Mouse (Mus musculus) megakaryocyte, embryonic 14.5 days (primary cell): ENCODE data around the gene Vmn1r168. TPM values are rescaled to one million over a fixed set of nuclear protein-coding genes. Genes with fewer than 3 reads are reported as not detected.
"Not testable (repeated sequence)": the region's sequence is repeated elsewhere in the genome, so short reads cannot be mapped to it uniquely, and the experiment has no call there.

Experiments used
- H3K27me3 ChIP-seq: replicated peaks from 2 replicates; pipeline ENCODE3; 2012; ENCODE audit warnings: inconsistent platforms
- H3K36me3 ChIP-seq: replicated peaks from 2 replicates; pipeline ENCODE3; 2012; ENCODE audit warnings: low read length, inconsistent platforms, mixed read lengths
- H3K4me1 ChIP-seq: 2 replicates; pipeline ENCODE4 v1.6.1; 2012; ENCODE audit warnings: inconsistent platforms
- H3K4me3 ChIP-seq: replicated peaks from 2 replicates; pipeline ENCODE3; 2012; ENCODE audit warnings: moderate library complexity, mild to moderate bottlenecking, inconsistent platforms
- H3K9me3 ChIP-seq: 2 replicates; pipeline ENCODE4 v1.6.1; 2012; ENCODE audit warnings: inconsistent platforms
- polyA plus RNA-seq: library from polyadenylated mRNA; stranded (reverse); fragments of >175 nt; gene quantifications from 2 replicates; pipeline ENCODE4 v1.2.3, GENCODE M21; 2012; ENCODE audit warnings: low replicate concordance; ENCODE audit not compliant: insufficient read depth

Vmn1r168 gene
- not detected in 2 replicates for polyA plus RNA-seq

DNA sequence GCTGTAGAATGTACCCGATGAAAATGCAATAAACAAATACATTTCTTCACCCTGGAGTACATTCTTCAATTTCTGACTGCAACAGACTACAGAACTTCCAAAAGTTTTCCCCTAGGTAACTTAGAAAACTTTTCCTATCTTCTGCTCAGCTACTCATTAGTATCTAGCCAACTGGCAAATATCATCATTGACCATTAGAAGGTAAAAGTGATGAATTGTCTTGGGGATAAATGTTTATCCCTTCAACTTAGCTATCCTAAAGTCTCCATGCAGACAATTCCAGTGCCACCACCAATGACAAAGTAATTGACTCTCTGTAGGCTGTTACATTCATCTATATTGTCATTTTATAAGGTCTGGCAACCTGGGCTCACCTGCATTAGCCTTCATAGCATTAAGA is at the start of gene Vmn1r168:
Gene Vmn1r168 (plus strand): TSS at position 301 of the 400 bp plus-strand sequence.
- H3K4me1 ChIP-seq, H3K4me3 ChIP-seq, H3K27me3 ChIP-seq, H3K36me3 ChIP-seq: not testable (repeated sequence)
- H3K9me3 ChIP-seq = peaks cover 15% of the 10 kb centered on the region

DNA sequence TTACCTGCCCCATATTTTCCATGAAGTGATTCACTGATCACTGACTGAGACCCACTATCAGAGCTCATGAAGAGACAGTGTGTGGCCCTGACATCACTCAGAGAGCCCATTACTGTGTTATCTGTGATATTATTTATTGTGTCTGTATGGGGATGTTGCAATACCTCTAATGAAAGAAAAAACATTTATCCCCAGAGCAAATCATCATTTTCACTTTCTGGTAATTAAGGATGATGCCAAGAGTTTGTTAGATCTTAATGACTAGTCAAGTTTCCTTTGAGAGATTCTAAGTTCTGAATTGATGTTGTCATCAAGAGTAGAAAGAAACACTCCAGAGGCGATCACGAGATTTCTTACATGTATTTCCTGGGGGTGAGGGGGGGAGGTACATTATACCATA is 32.4 kb upstream of the Vmn1r168 start, which contains the start of gene Vmn1r167:
Gene Vmn1r167 (minus strand): TSS at position 101 of the 400 bp plus-strand sequence.
- not testable (repeated sequence) for H3K27me3 ChIP-seq, H3K9me3 ChIP-seq, H3K36me3 ChIP-seq, H3K4me1 ChIP-seq, H3K4me3 ChIP-seq

DNA sequence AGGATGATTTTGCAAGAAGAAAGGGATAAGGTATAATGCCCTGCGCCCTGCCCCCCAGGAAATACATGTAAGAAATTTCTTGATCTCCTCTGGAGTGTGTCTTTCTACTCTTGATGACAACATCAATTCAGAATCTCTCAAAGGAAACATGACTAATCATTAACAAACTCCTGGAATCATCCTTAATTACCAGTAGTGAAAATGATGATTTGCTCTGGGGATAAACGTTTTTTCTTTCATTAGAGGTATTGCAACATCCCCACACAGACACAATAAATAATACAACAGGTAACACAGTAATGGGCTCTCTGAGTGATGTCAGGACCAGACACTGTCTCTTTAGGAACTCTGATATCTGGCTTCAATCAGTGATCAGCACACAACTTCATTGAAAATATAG is 35.7 kb downstream of the Vmn1r168 start, which contains the start of gene Vmn1r169:
Gene Vmn1r169 (plus strand): TSS at position 301 of the 400 bp plus-strand sequence.
- not testable (repeated sequence) for H3K27me3 ChIP-seq, H3K4me1 ChIP-seq, H3K4me3 ChIP-seq, H3K36me3 ChIP-seq, H3K9me3 ChIP-seq

Other genes starting within 250 kb of the Vmn1r168 start
- not detected in 2 replicates for gene Nlrp4e, start 238.5 kb upstream of the Vmn1r168 start, polyA plus RNA-seq
- not detected in 2 replicates for gene Nlrp5, start 153.8 kb upstream of the Vmn1r168 start, polyA plus RNA-seq
- gene Vmn1r167, start 32.5 kb upstream of the Vmn1r168 start, polyA plus RNA-seq = 0.62 TPM in 1 of 2 replicates, not detected in the other
- gene Vmn1r169, start 35.8 kb downstream of the Vmn1r168 start, polyA plus RNA-seq = not detected in 2 replicates
- not detected in 2 replicates for gene Vmn1r170, start 66.4 kb downstream of the Vmn1r168 start, polyA plus RNA-seq
- not detected in 2 replicates for gene Vmn1r171, start 91.0 kb downstream of the Vmn1r168 start, polyA plus RNA-seq
- not detected in 2 replicates for gene Vmn1r172, start 118.6 kb downstream of the Vmn1r168 start, polyA plus RNA-seq
- 0.04 TPM in 1 of 2 replicates, not detected in the other for gene Vmn1r173, start 161.0 kb downstream of the Vmn1r168 start, polyA plus RNA-seq
- 0.56 TPM in 1 of 2 replicates, not detected in the other for gene Vmn1r174, start 212.5 kb downstream of the Vmn1r168 start, polyA plus RNA-seq